Mouse (Mus musculus) lung, postnatal 25 days (tissue): ENCODE data around the gene Oit3.
A peak's percentile ranks its signal among the peaks of the same experiment; 100 is the strongest.
"Not testable (repeated sequence)": the region's sequence is repeated elsewhere in the genome, so short reads cannot be mapped to it uniquely, and the experiment has no call there.

Source experiments
- DNase-seq: peaks from one replicate; pipeline ENCODE4 v3.0.0; 2022; ENCODE audit warnings: low spot score

The Oit3 gene

DNA sequence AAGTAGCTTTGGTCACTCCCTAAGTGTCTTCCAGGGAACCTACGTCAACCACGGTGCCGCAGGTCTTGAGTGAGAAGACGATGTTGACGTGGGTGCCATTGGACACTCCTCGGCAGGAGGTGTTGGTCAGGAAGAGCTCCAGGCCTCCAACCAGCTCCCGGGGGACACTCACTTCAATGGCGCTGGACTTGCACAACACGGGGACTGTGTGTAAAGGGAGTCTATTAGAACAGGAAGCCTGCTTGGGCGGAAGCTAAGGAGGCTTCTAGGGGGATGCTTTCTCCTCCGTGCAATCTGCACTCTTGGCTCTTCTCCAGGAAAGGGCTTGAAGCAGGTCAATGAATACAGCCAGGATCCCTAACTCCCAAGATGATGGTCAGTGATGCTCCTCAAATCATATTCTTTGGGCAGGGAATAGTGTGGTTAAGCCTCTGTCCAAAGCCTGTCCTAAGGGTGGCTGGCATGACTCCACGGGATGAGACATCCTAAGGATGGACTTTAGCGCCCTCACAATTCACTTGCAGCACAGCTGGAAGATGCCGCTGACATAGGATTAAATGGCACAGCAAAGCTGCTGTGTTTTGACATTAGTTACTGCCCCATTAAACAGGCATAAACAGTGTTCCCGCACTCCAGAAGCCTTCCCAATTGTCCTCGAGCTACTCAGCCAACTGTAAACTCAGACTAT, 12.0 kb downstream of the Oit3 start:
- DNase-seq: no peak

DNA sequence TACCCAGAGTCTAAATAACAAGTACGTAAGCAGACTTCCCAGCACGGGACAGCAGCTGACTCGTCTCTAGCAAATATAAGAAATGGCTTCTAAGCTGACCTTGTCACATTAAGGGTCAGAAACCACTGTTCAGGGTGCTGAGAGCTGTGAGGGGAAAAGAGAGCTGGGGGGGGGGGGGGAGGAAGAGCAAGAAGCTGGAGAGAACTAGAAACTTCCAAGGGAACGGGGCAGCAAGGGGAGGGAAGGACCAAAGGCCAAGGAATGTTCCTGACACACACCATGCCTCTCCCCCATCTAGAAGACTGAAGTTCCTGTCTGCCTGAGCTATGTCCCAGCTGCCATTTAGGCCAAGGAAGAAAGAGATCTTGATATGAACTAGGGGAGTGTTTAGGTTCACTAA, 15.2 kb downstream of the Oit3 start:
- no peak for DNase-seq

DNA sequence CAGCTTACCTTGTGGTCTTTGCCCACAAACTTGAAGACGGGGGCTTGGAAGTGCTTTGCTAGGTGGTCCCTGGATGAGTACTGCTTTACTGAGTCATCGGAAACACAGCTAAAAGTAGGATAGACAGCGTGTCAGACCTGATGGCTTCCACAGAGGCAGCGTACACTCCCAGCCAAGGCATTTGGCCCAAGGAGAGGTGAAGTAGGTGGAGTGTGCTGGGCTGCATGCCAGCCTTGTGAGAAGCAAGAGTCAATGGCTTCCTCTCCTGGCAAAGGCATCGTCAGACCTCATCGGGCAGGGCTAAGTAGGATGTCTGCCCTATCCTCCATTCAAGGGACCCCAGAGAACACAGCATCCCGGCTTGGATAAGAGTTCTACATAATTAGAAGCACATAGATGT, 16.2 kb downstream of the Oit3 start:
- peak; percentile 87 for DNase-seq

DNA sequence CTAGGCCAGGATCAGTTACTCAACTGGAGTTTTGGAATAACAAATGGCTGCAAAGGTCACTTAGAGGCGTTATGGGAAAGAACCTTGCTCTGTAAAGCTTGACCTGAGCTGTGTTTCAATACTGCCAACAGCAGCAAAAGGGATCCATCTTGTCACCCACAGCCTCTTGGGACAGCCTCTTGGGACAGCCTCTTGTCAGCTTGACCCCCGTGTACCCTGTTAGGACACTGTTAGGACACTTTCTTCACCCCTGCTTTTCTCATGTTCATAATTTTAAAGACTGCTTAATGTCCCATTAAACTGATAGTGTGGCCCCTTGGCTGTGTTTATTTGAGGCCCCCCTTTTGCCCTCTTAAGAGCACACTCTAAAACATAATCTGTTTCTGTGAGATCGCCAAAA, 17.1 kb downstream of the Oit3 start:
- DNase-seq: no peak

DNA sequence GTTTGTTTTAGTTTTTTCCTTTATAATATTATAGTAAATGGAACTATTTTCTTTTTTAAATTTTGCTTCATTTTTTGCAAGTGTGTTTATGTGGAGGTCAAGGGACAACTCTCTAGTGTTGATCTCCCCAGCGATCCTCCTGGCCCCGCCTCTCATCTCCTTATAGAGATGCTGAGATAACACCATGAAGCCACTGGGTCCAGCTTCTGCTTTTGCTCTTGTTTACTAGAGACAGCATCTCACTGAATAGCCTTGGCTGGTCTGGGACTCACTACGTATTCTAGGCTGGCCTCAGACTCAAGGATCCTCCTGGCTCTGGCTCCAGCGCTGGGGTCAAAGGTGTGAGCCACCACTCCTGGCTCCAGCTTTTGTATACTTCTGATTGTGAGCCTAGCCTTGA, 22.1 kb downstream of the Oit3 start:
- no peak for DNase-seq

DNA sequence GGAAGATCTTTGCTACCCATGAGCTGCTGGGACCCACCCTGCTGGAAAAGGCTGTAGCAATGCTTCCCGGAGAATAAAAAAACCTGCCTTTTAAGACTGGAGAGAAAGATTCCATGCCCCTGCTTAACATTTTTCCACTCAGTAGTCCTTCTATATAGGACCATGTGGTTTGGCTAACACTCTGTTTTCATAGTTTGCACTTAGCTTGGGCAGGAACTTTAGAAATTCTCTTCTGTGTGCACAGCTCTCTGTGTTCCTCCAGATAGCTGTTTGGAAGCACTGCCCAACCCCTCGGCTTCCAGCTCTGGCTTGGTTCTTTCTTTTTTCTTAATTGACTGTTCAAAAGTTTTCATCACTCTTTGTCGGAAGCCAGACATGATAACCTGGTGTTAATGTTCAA, 25.0 kb downstream of the Oit3 start:
- DNase-seq: peak; percentile 30

DNA sequence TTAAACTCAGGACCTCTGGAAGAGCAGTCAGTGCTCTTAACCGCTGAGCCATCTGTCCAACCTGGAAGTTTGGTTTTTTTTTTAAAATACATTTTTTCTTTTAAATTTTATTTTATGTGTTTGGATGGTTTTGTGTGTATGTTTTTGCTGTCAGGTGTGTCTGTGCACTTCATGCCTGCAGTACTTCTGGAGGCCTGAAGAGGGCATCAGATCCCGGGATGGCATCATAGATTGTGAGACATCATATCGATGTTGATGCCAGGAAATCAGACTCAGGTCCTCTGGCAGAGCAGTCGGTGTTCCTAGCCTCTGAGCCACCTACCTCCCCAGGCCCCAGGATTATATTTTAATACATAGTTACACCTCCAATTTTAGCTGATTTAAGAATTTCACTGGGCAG, 27.9 kb downstream of the Oit3 start:
- no peak for DNase-seq

DNA sequence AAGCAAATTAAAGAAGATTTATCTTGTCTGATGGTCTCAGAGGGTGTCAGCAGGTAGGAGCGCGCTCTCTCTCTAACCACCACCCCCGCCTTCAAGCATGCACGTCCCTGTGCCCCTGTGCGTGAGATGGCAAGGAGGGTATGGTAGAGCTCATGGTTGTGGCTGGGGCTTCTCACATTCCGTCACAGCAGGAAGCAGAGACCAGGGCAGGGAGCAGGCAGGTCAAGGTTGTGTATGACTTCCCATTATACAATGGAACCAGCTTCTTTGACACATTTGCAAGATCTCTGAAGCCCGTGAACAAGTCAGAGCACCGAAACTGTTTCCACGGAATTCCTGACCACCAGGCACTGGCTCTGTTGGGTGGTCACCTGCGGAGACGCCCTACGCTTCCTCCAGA, 31.3 kb downstream of the Oit3 start:
- no peak for DNase-seq

DNA sequence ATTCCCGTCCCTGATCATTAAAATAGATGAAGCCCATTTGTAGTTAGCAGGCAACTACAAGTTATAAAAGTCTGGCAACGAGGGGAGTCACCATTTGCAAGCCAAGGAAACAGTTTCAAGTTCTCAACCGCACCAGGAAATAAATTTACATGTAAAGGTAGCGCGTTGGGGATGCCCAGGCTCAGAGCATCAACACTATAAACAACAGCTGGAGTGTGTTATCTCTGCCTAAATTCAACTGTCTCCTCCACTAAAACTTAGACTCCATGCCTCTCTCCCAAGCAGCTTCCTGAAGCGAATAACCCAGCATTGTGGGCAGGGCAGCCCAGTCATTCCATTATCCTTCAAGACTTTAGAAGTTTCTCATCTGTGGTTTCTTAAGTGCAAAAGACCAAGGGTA, 33.1 kb downstream of the Oit3 start:
- DNase-seq: no peak

DNA sequence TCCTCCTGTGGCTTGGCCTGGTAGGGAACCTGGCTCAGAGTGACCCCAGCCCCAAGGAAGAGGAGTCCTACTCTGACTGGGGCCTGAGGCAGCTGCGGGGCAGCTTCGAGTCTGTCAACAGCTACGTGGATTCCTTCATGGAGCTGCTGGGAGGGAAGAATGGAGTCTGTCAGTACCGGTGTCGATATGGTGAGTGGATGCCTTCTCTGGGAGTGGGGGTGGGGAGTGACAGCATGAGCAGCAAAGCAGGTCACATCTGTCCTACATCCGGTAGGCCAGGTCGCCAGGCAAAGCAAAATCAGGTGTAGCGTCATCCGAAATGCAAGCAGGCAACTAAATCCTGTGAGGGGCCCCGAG, 37.8 kb downstream of the Oit3 start:
- no peak for DNase-seq

DNA sequence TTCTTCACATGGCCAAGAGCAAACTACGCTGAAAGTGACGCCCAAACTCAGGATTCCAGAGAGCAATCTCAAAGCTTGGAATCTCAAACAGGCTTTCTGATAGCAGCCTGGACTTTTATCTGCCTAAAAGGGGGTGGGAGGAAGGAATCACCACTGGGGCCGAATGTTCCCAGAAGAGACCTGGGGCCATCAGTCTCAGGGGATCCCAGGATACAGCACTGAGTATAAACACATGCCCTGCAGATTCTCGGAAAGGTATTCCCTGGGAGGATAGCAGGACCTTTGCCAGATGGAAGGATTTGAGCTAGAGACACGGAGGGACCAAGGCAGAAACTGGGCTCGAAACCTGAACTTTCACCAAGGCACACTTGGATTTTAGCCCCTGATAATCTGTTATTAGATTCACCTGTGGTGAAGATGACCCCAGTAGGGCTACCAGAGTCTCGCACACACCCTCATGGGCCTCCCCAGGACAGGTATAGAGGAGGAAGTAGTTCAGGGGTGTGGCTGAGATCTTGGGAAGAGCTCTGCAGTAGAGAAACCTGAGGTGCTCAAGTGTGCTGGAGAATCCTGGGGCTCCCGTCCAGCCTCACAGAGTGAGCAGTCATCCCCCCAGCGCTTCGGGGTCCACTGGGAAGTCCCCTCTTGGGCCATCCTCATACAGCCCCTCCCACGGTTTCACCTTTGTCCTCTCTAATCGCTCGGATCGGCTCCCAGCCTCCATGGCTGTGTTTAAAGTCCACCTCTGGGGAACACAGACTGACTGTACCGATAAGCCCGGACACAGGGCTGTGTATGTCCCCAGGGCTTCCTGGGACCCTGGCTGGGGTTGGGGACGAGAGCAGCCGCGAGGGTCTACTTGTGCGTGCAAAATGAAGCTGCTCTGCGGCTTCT, 38.4 kb downstream of the Oit3 start, which contains the start of gene Pla2g12b:
Pla2g12b (plus strand) TSS at position 762 of the 894 bp plus-strand sequence.
- no peak for DNase-seq

DNA sequence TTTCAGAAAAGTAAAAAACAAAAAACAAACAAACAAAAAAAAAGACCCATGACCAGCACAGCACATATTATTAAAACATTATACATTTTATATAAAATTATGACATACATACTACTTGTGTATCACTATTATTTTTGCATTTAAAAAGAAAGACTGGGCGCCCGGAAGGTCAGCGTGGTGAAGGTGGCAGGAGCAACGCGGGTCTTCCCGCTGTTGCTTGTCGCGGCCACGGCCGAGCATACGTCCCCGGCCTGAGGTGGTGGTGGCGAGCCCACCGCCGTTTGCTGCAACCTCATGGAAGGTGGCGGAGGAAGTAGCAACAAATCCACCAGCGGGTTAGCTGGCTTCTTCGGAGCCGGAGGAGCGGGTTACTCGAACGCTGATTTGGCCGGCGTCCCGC, 46.1 kb downstream of the Oit3 start, which contains the start of gene Gm10273:
Gm10273 (plus strand) TSS at position 172 of the 400 bp plus-strand sequence.
- DNase-seq: not testable (repeated sequence)

DNA sequence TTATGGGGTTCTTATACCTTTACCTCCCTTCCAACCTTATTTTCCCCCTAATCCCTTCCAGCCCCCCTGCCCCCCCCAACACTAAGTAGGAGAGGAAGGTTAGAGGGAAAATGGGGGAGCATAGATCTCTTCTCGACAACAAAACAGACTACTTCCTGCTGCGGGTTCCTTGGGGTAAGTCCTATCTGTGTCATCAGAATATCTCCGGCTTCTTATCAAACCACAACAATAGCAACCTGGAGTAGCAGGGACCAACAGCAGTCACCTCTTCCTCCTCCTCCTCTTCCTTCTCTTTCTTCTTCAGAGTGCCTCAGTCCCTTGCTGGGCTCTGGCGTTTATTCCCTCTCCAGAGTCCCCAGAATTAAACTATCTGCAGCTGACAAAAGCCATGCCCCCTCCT, 49.7 kb downstream of the Oit3 start:
- DNase-seq: no peak

DNA sequence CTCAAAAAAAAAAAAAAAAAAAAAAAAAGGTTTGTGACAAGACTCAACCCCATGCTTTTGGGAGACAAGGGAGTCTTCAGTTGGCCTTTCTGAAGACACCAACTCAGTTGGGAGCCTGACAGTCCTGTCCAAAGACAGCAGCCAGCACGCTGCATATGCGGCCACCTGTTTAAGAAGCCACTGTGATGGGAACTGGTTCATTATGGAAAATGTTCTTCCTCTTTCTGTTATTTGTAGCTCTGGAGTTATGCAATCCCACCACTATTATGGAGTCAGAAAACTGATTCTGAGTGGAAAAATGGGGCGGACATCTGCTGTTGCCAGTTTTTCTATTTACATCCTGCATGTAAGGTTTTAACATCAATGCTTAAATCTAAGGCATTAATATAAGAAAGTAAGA, 51.9 kb downstream of the Oit3 start:
- no peak for DNase-seq

DNA sequence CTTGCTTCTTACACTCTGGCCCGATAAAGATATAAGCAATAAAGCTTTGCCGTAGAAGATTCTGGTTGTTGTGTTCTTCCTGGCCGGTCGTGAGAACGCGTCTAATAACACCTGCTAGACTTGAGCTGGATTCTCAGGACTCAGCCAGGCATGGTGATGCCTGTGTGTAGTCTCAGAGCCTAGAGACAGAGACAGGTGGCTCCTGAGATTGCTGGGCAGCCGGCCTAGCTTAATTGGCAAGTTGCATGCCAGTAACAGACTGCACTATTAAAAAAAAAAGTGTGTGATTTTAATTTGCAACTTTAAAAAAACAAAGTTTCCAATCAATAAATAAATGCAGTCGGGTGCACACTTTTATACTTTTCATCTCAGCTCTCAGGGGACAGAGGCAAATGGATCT, 54.6 kb downstream of the Oit3 start:
- no peak for DNase-seq

DNA sequence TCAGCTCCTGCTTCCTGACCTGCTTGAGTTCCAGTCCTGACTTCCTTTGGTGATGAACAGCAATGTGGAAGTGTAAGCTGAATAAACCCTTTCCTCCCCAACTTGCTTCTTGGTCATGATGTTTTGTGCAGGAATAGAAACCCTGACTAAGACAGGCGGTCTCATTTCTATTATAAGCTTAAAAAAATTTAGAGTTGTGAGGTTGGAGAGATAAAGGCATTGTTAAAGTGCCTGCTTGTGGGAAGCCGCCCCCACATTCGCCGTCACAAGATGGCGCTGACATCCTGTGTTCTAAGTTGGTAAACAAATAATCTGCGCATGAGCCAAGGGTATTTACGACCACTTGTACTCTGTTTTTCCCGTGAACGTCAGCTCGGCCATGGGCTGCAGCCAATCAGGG, 60.0 kb downstream of the Oit3 start:
- DNase-seq: not testable (repeated sequence)

DNA sequence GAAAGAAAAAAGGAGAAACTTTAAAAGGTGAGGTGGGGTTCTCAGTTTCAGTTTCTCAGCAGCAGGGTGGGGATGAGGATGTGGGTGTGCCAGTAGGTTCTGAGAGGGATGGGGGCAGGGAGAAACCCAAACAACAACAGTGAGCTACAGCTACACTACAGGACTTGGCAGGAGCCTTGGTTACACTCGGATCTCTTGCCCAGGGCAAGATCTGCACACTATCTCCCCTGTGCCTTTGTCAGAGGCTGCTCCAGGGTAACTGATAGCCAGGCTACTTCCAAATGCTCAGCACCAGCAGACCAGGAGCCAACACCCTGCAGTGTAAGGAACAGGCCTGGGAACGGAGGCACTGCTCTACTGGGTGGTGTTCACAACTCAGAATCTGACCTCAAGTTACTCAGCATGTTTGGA, 61.2 kb downstream of the Oit3 start:
- no peak for DNase-seq

DNA sequence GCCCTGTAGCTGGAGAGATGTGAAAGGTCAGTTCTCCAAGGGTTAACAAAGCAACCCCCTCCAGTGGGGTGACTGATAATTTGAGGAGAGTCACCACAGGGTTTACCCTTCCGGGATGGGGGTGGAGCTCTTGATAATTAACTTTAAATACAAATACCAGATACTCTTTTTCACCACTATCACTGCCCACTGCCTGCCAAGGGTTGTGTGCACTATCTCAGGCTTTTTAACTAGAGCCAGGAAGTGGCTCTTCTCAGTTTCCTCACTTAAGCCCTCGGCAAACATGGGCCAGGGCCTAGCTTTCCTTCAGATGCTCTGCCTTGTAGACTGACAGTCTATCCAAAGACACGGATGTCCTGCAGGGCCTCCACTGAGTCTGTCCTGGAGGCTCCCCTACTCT, 61.7 kb downstream of the Oit3 start:
- DNase-seq: no peak

DNA sequence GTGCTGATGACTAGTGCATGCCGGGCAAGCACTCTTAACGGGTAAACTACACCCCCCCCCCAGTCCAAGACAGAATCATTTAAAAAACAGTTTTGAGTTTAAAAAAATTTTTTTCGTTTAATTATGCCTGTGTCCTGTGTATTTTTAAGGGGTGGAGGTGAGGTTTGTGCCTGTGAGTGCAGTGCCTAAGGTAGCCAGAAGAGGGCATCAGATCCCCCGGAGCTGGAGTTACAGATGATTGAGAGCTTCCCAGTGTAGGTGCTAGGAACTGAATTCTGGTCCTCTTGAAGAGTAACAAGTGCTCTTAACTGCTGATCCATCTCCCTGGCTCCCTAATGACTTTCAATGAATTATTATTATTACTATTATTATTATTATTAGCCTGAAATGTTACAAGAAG, 62.9 kb downstream of the Oit3 start:
- no peak for DNase-seq

DNA sequence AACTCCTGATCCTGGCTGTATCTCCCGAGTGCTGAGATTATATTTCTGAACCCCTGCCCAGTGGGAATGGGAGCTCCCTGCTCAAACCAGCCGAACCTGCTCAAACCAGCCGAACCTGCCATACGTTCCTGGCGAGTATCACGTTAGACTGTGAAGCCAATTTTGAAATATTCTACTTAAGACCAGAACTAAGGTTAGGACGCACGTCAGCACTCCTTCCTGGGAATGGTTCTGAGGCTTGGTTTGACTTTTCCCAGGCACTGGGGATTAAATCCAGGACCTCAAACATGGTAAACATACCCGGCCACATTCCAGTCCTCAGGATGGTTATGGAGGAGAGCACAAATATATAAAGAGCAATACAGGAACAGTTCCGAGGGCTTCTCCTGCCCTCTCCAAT, 63.7 kb downstream of the Oit3 start:
- peak; percentile 41 for DNase-seq
